In the genomic region with DNA sequence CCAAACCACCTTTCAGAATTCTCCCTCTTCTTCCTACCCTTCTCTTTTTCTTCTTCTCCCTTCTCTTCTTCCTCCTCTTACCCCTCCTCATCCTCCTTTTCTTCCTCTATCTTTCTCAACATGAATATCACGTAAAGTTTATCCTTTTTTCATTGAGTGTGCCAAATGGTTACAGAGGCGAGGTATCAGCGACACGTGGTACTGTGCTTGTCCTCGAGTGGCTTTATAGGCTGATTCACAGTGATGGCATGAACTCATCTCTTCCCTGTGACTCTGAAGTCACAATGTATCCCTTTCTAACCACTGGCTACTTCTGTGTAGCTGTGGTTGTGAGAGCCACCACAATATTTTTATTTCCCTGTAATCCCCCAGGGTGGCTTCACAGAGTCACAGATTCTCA, we compare ENCODE assay signal across 27 mouse cellular contexts.
DNase-seq lines count a peak whose midpoint lies in the region; ATAC-seq lines count a peak whose summit lies in the region.
"Had no signal": no experiment of that assay in that cellular context is flagged by ENCODE, and none has a peak within 500 bp of the region (broad histone marks: within the 10 kb centered on the region; RNA-seq: fewer than 3 reads in every experiment).

No protein-coding gene starts in this region.

- no peaks in the 10 kb centered on the region for H3K36me3 ChIP-seq in embryonic facial prominence, embryonic 12.5 days
- no peaks in the 10 kb centered on the region for H3K36me3 ChIP-seq in embryonic facial prominence, embryonic 10.5 days (replicated peaks)
- no peaks in the 10 kb centered on the region for H3K36me3 ChIP-seq in embryonic facial prominence, embryonic 13.5 days
- H3K36me3 ChIP-seq in limb, embryonic 10.5 days = no peaks in the 10 kb centered on the region
- H3K36me3 ChIP-seq: embryonic facial prominence, embryonic 15.5 days; forebrain, embryonic 10.5 days; forebrain, embryonic 12.5 days; G1E had no signal

- ATAC-seq in embryonic facial prominence, embryonic 12.5 days (ENCODE audit: insufficient number of reproducible peaks, insufficient read depth, low FRiP score, low TSS enrichment) = no peak
- no peak for ATAC-seq in embryonic facial prominence, embryonic 13.5 days (ENCODE audit: insufficient number of reproducible peaks, insufficient read depth, low FRiP score, low TSS enrichment, low read depth)
- ATAC-seq: activated CD4-positive, CD25-positive, alpha-beta regulatory T cell, adult 4 months; CD4-positive, CD25-positive, alpha-beta regulatory T cell, adult 4 months; forebrain, embryonic 14.5 days; forebrain, embryonic 16.5 days had no signal

- 93% methylated on average over 5 of the region's 5 CpGs for WGBS in embryonic facial prominence, embryonic 12.5 days
- WGBS in embryonic facial prominence, embryonic 10.5 days = 94% methylated on average over 5 of the region's 5 CpGs
- 92% methylated on average over 5 of the region's 5 CpGs for WGBS in embryonic facial prominence, embryonic 13.5 days
- WGBS in limb, embryonic 10.5 days = 90% methylated on average over 5 of the region's 5 CpGs

- no peaks in the 10 kb centered on the region for H3K9me3 ChIP-seq in embryonic facial prominence, embryonic 12.5 days
- no peaks in the 10 kb centered on the region for H3K9me3 ChIP-seq in embryonic facial prominence, embryonic 10.5 days
- H3K9me3 ChIP-seq in embryonic facial prominence, embryonic 13.5 days = no peaks in the 10 kb centered on the region
- H3K9me3 ChIP-seq in limb, embryonic 10.5 days (replicated peaks) = no peaks in the 10 kb centered on the region
- H3K9me3 ChIP-seq: embryonic facial prominence, embryonic 15.5 days; forebrain, embryonic 10.5 days; forebrain, embryonic 12.5 days; G1E had no signal

- H3K4me1 ChIP-seq in embryonic facial prominence, embryonic 12.5 days = peaks cover 20% of the 10 kb centered on the region
- H3K4me1 ChIP-seq in embryonic facial prominence, embryonic 10.5 days = peaks cover 21% of the 10 kb centered on the region
- H3K4me1 ChIP-seq in embryonic facial prominence, embryonic 13.5 days = peaks cover 39% of the 10 kb centered on the region
- peaks cover 42% of the 10 kb centered on the region for H3K4me1 ChIP-seq in limb, embryonic 10.5 days
- H3K4me1 ChIP-seq: forebrain, embryonic 10.5 days; forebrain, embryonic 12.5 days had no signal

- peak overlapping the region; percentile 67; the same call in 1 of the 2 replicates for H3K27ac ChIP-seq in embryonic facial prominence, embryonic 12.5 days
- H3K27ac ChIP-seq in embryonic facial prominence, embryonic 10.5 days (replicated peaks) = no peak overlapping the region; the same call in 1 of the 2 replicates
- peak overlapping the region; percentile 68; the same call in 1 of the 2 replicates for H3K27ac ChIP-seq in embryonic facial prominence, embryonic 13.5 days
- H3K27ac ChIP-seq in limb, embryonic 10.5 days = 0 out of 2 replicates have a peak overlapping the region, but pooled peaks have one; percentile 0
- H3K27ac ChIP-seq: embryonic facial prominence, embryonic 15.5 days; forebrain, embryonic 10.5 days; forebrain, embryonic 12.5 days had no signal

- DNase-seq in embryonic facial prominence, embryonic 10.5 days (ENCODE audit: low spot score) = no peak
- no peak for DNase-seq in limb, embryonic 10.5 days (ENCODE audit: low spot score)
- DNase-seq in right cerebral cortex, postnatal 25 days = no peak
- DNase-seq in frontal cortex, postnatal 36 days (ENCODE audit: low spot score in 2 of 2) = no peak
- no peak for DNase-seq in adrenal gland, postnatal 10 days
- DNase-seq: adrenal gland, adult 8-10 months; adrenal gland, postnatal 25 days; cerebellum, adult 11 months; cerebellum, adult 18-20 months; cerebellum, adult 8-10 months; cerebellum, adult 9-11 months; cerebellum, postnatal 14 days; cerebellum, postnatal 36 days; embryo, embryonic 11 days had no signal

- H3K27me3 ChIP-seq in embryonic facial prominence, embryonic 12.5 days = no peaks in the 10 kb centered on the region
- H3K27me3 ChIP-seq in embryonic facial prominence, embryonic 10.5 days (replicated peaks; ENCODE audit: low read depth, poor library complexity, severe bottlenecking) = no peaks in the 10 kb centered on the region
- H3K27me3 ChIP-seq in embryonic facial prominence, embryonic 13.5 days = no peaks in the 10 kb centered on the region
- H3K27me3 ChIP-seq in limb, embryonic 10.5 days (ENCODE audit: low read depth, poor library complexity, severe bottlenecking) = no peaks in the 10 kb centered on the region
- H3K27me3 ChIP-seq: CH12.LX; embryonic facial prominence, embryonic 15.5 days; forebrain, embryonic 12.5 days; Patski had no signal

- no peak overlapping the region for H3K4me2 ChIP-seq in embryonic facial prominence, embryonic 12.5 days (replicated peaks)
- no peak overlapping the region for H3K4me2 ChIP-seq in embryonic facial prominence, embryonic 13.5 days
- H3K4me2 ChIP-seq: embryonic facial prominence, embryonic 15.5 days; forebrain, embryonic 12.5 days had no signal

- no peak overlapping the region for H3K4me3 ChIP-seq in embryonic facial prominence, embryonic 12.5 days
- no peak overlapping the region for H3K4me3 ChIP-seq in embryonic facial prominence, embryonic 10.5 days
- no peak overlapping the region for H3K4me3 ChIP-seq in embryonic facial prominence, embryonic 13.5 days
- no peak overlapping the region for H3K4me3 ChIP-seq in limb, embryonic 10.5 days
- H3K4me3 ChIP-seq: embryonic facial prominence, embryonic 15.5 days; erythroblast, embryonic 14.5 days; forebrain, embryonic 10.5 days; forebrain, embryonic 12.5 days had no signal

- no peak overlapping the region for H3K9ac ChIP-seq in embryonic facial prominence, embryonic 12.5 days
- no peak overlapping the region for H3K9ac ChIP-seq in embryonic facial prominence, embryonic 13.5 days
- H3K9ac ChIP-seq: embryonic facial prominence, embryonic 15.5 days; forebrain, embryonic 12.5 days had no signal
